Mouse (Mus musculus) left cerebral cortex, adult 6 months (tissue): ENCODE results near the gene Lrrc59. TPM values are rescaled to one million over a fixed set of nuclear protein-coding genes. Genes with fewer than 3 reads are reported as not detected.

ENCODE experiments used
- long read RNA-seq, 2 experiments: library from polyadenylated mRNA; unstranded; transcript quantifications; one replicate each; pipeline ENCODE4 v2.0.0; 2019 to 2020
- polyA plus RNA-seq: library from polyadenylated mRNA; unstranded; fragments of <200 nt; fragmentation: Nextera tagmentation; gene quantifications from 2 replicates; pipeline ENCODE4 v1.2.3, GENCODE M21; 2021

The Lrrc59 gene
- 25.2 and 77.8 TPM in 2 replicates for polyA plus RNA-seq
- long read RNA-seq, experiment 1, transcript Lrrc59-201 (7 exons, 2,837 nt) = major isoform, 219 of 260 reads
- long read RNA-seq, experiment 1, partial matches to known transcripts = 39 of 260 reads
- long read RNA-seq, experiment 1, other reads (novel, unspliced or antisense) = 2 of 260 reads
- long read RNA-seq, experiment 2, transcript Lrrc59-201 (7 exons, 2,837 nt) = major isoform, 23 of 42 reads
- long read RNA-seq, experiment 2, partial matches to known transcripts = 18 of 42 reads
- long read RNA-seq, experiment 2, other reads (novel, unspliced or antisense) = 1 of 42 reads

GRCm38 (mm10) chr11:94629199-94629883, at the start of gene Lrrc59:
Lrrc59 (plus strand) TSS chr11:94629767.

GRCm38 (mm10) chr11:94601321-94602281, 28.0 kb upstream of the Lrrc59 start, which contains the start of gene Acsf2:
Acsf2 (minus strand) TSS chr11:94601871.

GRCm38 (mm10) chr11:94653663-94654436, 24.3 kb downstream of the Lrrc59 start, which contains the start of the genes Mrpl27 and Eme1:
Mrpl27 (plus strand) TSS chr11:94653767.
Eme1 (minus strand) TSS chr11:94653964.

DNA sequence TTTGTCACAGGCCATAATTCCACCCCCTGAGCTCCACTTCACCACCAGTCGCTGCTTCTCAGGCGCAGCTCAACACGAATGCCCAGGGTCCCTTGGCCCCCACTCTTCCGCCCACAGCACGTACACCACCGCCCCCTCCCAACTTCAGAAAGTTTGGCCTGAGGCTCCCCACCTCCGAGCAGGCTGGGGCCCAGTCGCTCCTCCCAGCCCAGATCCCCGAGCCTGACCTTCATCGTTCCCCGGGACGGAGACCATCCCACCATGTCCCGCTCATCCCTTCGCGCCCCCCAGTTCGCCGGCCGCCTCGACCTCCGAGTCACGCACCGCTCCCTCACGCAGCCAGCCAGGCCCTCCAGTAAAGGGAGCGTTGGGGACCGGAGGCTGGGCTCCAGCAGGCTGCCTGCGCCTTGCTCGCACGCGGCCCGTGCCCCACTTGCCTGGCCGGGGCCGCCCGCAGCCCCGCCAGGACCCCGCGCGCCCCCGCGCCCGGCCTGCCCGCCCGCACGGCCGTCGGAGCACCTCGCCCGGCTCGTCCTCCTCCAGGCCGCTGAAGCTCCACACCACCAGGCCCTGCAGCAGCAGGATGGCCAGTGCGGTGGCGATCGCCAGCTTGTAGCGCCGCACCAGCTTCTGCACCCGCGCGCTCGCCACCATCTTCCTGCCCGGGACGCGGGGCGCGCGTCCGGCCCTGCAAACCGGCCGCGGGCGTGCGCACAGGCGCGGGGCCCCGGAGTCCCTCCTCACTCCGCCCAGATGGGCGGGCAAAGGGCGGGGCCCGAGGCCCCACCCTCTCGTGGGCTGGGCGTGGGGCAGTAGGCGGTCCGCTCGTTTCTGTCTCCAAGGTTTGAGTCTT, 47.4 kb downstream of the Lrrc59 start, which contains the start of gene Xylt2:
Xylt2 (minus strand) TSS at position 762 of the 853 bp plus-strand sequence.

Other genes with a start within 250 kb of the Lrrc59 start
- gene Abcc3, start 236.8 kb upstream of the Lrrc59 start, polyA plus RNA-seq = 1.4 and 1.6 TPM in 2 replicates
- 6.8 and 7.1 TPM in 2 replicates for gene Cacna1g, start 155.6 kb upstream of the Lrrc59 start, polyA plus RNA-seq
- 0.16 and 0.25 TPM in 2 replicates for gene Spata20, start 143.6 kb upstream of the Lrrc59 start, polyA plus RNA-seq
- gene Epn3, start 129.8 kb upstream of the Lrrc59 start, polyA plus RNA-seq = 0.50 and 0.56 TPM in 2 replicates
- 0.97 and 0.98 TPM in 2 replicates for gene Mycbpap, start 108.0 kb upstream of the Lrrc59 start, polyA plus RNA-seq
- 4.5 and 5.5 TPM in 2 replicates for gene Rsad1, start 80.5 kb upstream of the Lrrc59 start, polyA plus RNA-seq
- not detected in 2 replicates for gene Chad, start 64.7 kb upstream of the Lrrc59 start, polyA plus RNA-seq
- gene Acsf2, start 27.9 kb upstream of the Lrrc59 start, polyA plus RNA-seq = 3.9 and 8.6 TPM in 2 replicates
- 139 and 181 TPM in 2 replicates for gene Mrpl27, start 24.0 kb downstream of the Lrrc59 start, polyA plus RNA-seq
- 0.11 and 0.16 TPM in 2 replicates for gene Eme1, start 24.2 kb downstream of the Lrrc59 start, polyA plus RNA-seq
- 9.1 and 12.1 TPM in 2 replicates for gene Xylt2, start 47.7 kb downstream of the Lrrc59 start, polyA plus RNA-seq
- gene Gm11541, start 74.7 kb downstream of the Lrrc59 start, polyA plus RNA-seq = not detected in 2 replicates
- not detected in 2 replicates for gene Cdc34b, start 112.0 kb downstream of the Lrrc59 start, polyA plus RNA-seq
- gene Tmem92, start 152.9 kb downstream of the Lrrc59 start, polyA plus RNA-seq = not detected in 2 replicates